Mouse (Mus musculus) brain, embryonic 14.5 days (tissue): ENCODE measurements around the gene Zc3h8.

ENCODE experiments used
- CTCF ChIP-seq: fragments of 200-500 bp; IDR thresholded peaks from 2 replicates; pipeline ENCODE4 v1.5.1; 2012; ENCODE audit warnings: inconsistent platforms, mild to moderate bottlenecking, moderate library complexity, borderline replicate concordance; ENCODE audit not compliant: insufficient read depth, insufficient read length; ENCODE audit errors: extremely low read depth
- POLR2A ChIP-seq: fragments of 200-500 bp; IDR thresholded peaks from 2 replicates; pipeline ENCODE4 v1.6.1; 2012; ENCODE audit warnings: mild to moderate bottlenecking, inconsistent platforms, borderline replicate concordance; ENCODE audit not compliant: poor library complexity, insufficient read depth, insufficient read length, severe bottlenecking; ENCODE audit errors: extremely low read depth

DNA sequence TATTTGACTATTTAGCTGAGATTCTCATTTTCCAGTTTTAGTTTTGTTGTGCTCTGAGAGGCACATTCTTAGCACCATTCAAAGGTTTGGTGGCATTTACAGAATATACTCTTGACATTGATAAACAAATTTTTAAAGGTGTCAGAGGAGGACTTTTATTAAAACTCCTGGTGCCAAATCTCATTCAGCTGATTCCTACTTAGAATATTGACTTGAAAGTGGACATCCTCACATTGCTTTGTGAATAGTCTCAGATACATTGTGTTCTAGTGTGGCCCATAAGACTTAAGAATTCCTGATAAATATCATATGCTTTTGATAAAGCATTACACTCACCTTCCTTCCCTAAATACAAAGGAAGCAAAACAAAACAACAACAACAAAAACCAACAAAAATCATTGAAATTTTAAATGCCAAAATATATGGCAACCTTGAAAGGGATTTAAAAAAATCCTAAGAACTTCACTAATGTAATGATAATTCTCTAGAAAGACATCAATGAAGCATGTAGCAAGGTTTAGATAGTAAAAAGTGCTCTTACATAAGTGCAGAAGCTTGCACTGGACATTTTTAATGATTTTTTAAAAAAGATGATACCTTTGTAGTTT lies 24.7 kb upstream of the Zc3h8 start:
- TF ChIP-seq CTCF = no peak
- no peak for TF ChIP-seq POLR2A
